In genomic region chr8:122739102-122739725, GRCm38 (mm10) we compare ENCODE assay signal across 9 mouse cellular contexts. TPM values are rescaled to one million over a fixed set of nuclear protein-coding genes. Genes with fewer than 3 reads are reported as not detected.
DNase-seq lines count a peak whose midpoint lies in the region; ATAC-seq lines count a peak whose summit lies in the region.
"Had no signal": no experiment of that assay in that cellular context is flagged by ENCODE, and none has a peak within 500 bp of the region (broad histone marks: within the 10 kb centered on the region; RNA-seq: fewer than 3 reads in every experiment).

No protein-coding gene starts in this region.

- H3K4me3 ChIP-seq in kidney, embryonic 15.5 days (replicated peaks): no peak overlapping the region
- H3K4me3 ChIP-seq in hindbrain, embryonic 13.5 days: no peak overlapping the region
- no peak overlapping the region for H3K4me3 ChIP-seq in neural tube, embryonic 15.5 days (replicated peaks)
- H3K4me3 ChIP-seq in liver, embryonic 12.5 days: no peak overlapping the region

- 16% methylated on average over 11 of the region's 11 CpGs for WGBS in kidney, embryonic 15.5 days
- WGBS in hindbrain, embryonic 13.5 days: 10% methylated on average over 11 of the region's 11 CpGs
- 17% methylated on average over 11 of the region's 11 CpGs for WGBS in neural tube, embryonic 15.5 days
- 29% methylated on average over 11 of the region's 11 CpGs for WGBS in liver, embryonic 12.5 days (ENCODE audit: insufficient replicate concordance)

- no peak overlapping the region for H3K27ac ChIP-seq in kidney, embryonic 15.5 days
- H3K27ac ChIP-seq in hindbrain, embryonic 13.5 days: peak overlapping the region; percentile 98
- H3K27ac ChIP-seq in neural tube, embryonic 15.5 days (replicated peaks): peak overlapping the region; percentile 89
- no peak overlapping the region for H3K27ac ChIP-seq in liver, embryonic 12.5 days
- H3K27ac ChIP-seq: macrophage had no signal

- no peaks in the 10 kb centered on the region for H3K36me3 ChIP-seq in kidney, embryonic 15.5 days
- H3K36me3 ChIP-seq in hindbrain, embryonic 13.5 days: no peaks in the 10 kb centered on the region
- H3K36me3 ChIP-seq in neural tube, embryonic 15.5 days: no peaks in the 10 kb centered on the region
- H3K36me3 ChIP-seq in liver, embryonic 12.5 days: no peaks in the 10 kb centered on the region

- peaks cover 20% of the 10 kb centered on the region for H3K4me1 ChIP-seq in kidney, embryonic 15.5 days
- peaks cover 100% of the 10 kb centered on the region for H3K4me1 ChIP-seq in hindbrain, embryonic 13.5 days (replicated peaks)
- peaks cover 97% of the 10 kb centered on the region for H3K4me1 ChIP-seq in neural tube, embryonic 15.5 days
- peaks cover 50% of the 10 kb centered on the region for H3K4me1 ChIP-seq in liver, embryonic 12.5 days

- no peaks in the 10 kb centered on the region for H3K9me3 ChIP-seq in kidney, embryonic 15.5 days (replicated peaks)
- H3K9me3 ChIP-seq in hindbrain, embryonic 13.5 days: no peaks in the 10 kb centered on the region
- H3K9me3 ChIP-seq in neural tube, embryonic 15.5 days (replicated peaks): no peaks in the 10 kb centered on the region
- no peaks in the 10 kb centered on the region for H3K9me3 ChIP-seq in liver, embryonic 12.5 days (replicated peaks)

- peaks cover 46% of the 10 kb centered on the region for H3K27me3 ChIP-seq in kidney, embryonic 15.5 days
- 0 out of 2 replicates have a peak, but pooled peaks cover 2% of the 10 kb centered on the region for H3K27me3 ChIP-seq in hindbrain, embryonic 13.5 days
- H3K27me3 ChIP-seq in neural tube, embryonic 15.5 days (replicated peaks): no peaks in the 10 kb centered on the region
- peaks cover 81% of the 10 kb centered on the region for H3K27me3 ChIP-seq in liver, embryonic 12.5 days (replicated peaks)

- H3K9ac ChIP-seq in kidney, embryonic 15.5 days: no peak overlapping the region
- peak overlapping the region; percentile 55 for H3K9ac ChIP-seq in hindbrain, embryonic 13.5 days
- H3K9ac ChIP-seq in neural tube, embryonic 15.5 days (replicated peaks): no peak overlapping the region
- H3K9ac ChIP-seq in liver, embryonic 12.5 days: no peak overlapping the region

- ATAC-seq in kidney, embryonic 15.5 days (replicated peaks; ENCODE audit: low FRiP score): peak; percentile 50; the same call in 1 of the 2 replicates
- ATAC-seq in hindbrain, embryonic 13.5 days (ENCODE audit: low FRiP score): no peak
- no peak for ATAC-seq in neural tube, embryonic 15.5 days (ENCODE audit: low FRiP score)
- ATAC-seq in liver, embryonic 12.5 days: no peak

- peak overlapping the region; percentile 41 for H3K4me2 ChIP-seq in kidney, embryonic 15.5 days
- no peak overlapping the region for H3K4me2 ChIP-seq in hindbrain, embryonic 13.5 days
- H3K4me2 ChIP-seq in neural tube, embryonic 15.5 days: no peak overlapping the region; the same call in none of the 2 replicates
- H3K4me2 ChIP-seq in liver, embryonic 12.5 days: no peak overlapping the region

- no peak for DNase-seq in kidney, adult 18-20 months
- DNase-seq in cerebellum, adult 9-10 months: peak; percentile 77
- DNase-seq in urinary bladder, adult 2 months (ENCODE audit: low spot score): no peak
- no peak for DNase-seq in urinary bladder, postnatal 14 days (ENCODE audit: low spot score)

RNA-seq across cellular contexts. Expression of gene Acsf3, which starts 36.1 kb away (rescaled TPM):
- polyA plus RNA-seq in kidney, embryonic 15.5 days (2015; fragmentation: Nextera tagmentation; extraction: Ambion mirVana): 18.1 and 21.0 TPM in 2 replicates
- 16.2 and 17.4 TPM in 2 replicates for polyA plus RNA-seq in hindbrain, embryonic 13.5 days (2015; fragmentation: Nextera tagmentation; extraction: Ambion mirVana)
- polyA plus RNA-seq in neural tube, embryonic 15.5 days (2015; fragmentation: Nextera tagmentation; extraction: Ambion mirVana): 15.2 and 20.3 TPM in 2 replicates
- polyA plus RNA-seq in urinary bladder, adult 2 months (2012; rRNA removed): 14.2 and 14.4 TPM in 2 replicates
- polyA plus RNA-seq in liver, embryonic 12.5 days (2016; fragmentation: Nextera tagmentation; extraction: Ambion mirVana): 10.8 and 11.3 TPM in 2 replicates

RNA-seq across cellular contexts. Expression of gene Cbfa2t3, which starts 40.3 kb away (rescaled TPM):
- 3.5 and 3.6 TPM in 2 replicates for polyA plus RNA-seq in kidney, embryonic 15.5 days (2015; fragmentation: Nextera tagmentation; extraction: Ambion mirVana)
- polyA plus RNA-seq in hindbrain, embryonic 13.5 days (2015; fragmentation: Nextera tagmentation; extraction: Ambion mirVana): 27.2 and 30.2 TPM in 2 replicates
- 14.4 and 16.8 TPM in 2 replicates for polyA plus RNA-seq in neural tube, embryonic 15.5 days (2015; fragmentation: Nextera tagmentation; extraction: Ambion mirVana)
- polyA plus RNA-seq in urinary bladder, adult 2 months (2012; rRNA removed): 0.95 and 4.0 TPM in 2 replicates
- polyA plus RNA-seq in liver, embryonic 12.5 days (2016; fragmentation: Nextera tagmentation; extraction: Ambion mirVana): 7.7 and 8.0 TPM in 2 replicates

Comparison
In these comparisons a context has a peak if more than half of its experiments do, and no peak if none do; other contexts are left out.
1. H3K27ac ChIP-seq: peak in hindbrain, embryonic 13.5 days (single experiment) and neural tube, embryonic 15.5 days (single experiment); none in kidney, embryonic 15.5 days (single experiment) and liver, embryonic 12.5 days (single experiment).